Mouse (Mus musculus): ENCODE measurements around the gene 4933427D14Rik.

DNA sequence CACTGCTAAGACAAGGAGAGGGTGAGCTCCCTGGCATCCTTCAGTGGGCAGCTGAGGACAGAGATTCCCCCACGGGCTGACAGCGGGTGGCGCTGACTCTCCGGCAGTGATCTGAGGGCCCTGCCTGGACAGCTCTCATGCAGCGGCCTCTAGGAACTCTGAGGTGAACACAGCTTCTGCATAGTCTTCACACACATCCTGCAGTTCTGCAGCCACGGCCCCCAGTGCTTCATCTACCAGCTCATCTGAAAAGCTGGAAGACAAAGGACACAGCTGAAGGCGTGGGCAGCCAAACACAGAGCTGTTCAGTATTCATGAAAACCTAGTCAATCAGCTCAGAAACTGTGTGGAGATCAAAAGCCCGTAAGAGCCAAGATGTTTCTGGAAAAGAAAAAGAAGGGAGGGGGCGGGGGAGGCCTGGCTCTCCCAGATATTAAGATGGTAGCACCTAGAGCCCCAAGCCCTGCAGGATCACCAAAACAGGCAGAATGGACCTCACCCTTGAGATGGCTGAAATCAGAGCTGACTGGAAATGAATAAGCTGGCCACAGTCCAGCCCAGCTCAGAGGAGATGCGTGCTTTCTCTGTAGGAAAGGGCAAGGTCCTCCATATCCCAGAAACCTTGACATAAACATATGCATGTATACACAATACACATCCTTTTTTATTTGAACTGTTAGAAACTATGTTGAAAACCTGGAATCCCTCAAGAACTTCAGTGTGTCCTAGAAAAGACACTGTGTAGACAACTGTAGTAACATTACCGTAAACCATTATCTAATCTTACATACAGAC lies 51.9 kb downstream of the 4933427D14Rik start:
- TF ChIP-seq POLR2A (IDR thresholded peaks at IDR 0.05; ENCODE audit: borderline replicate concordance, low read depth, low read length) (no peak), CTCF (IDR thresholded peaks at IDR 0.05; ENCODE audit: low read depth, low read length) (no peak)
